Mouse (Mus musculus) brain, adult 2 months (tissue): Measurements from ENCODE around the gene Wnt2b.

ENCODE experiments used
- DNase-seq: peaks from one replicate; pipeline ENCODE4 v3.0.0; 2011; ENCODE audit warnings: low read depth, low spot score

Gene Wnt2b

DNA sequence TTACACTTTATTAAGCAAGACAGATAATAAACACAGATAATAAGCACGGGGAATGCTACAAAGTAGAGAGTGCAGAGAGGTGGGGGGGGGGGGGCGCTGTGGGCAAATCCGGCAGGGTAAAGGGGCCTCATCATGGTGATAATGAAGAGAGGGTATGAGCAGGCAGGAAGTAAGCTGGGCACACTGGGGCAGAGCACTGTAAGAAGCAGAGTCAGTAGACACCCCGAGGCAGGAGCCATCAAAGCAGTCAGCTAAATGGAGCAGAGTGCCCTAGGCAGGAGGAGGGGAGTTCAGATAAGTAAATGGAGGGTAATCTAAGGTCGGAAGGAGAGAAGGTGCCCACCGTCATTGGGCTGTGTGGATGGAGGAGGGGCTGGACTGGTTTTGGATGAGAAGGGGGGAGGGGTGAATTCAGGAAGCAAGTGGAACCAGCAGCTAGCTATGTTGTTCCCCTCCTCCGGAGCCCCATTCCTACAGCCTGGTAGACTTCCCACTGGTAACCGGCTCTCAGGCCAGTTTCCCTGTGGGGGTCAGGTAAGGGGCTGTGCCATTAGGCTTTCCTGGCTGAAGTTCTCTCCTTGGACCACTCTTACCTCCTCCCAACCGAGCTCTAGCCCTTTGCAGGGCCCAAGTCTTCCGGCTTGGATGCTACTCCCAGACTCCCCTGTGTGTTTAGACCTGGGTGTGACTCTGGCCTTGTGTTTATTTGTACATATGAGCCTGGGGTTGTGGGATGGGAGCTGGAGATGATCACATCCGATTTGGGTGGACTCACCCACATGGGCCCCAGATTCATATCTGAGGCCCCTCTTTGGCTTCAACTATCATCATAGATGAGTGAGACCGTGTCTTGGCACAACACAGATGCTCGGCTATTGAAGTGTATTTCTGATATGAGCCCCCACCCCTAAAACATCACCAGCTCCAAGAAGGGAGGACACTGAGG, 1.9 kb upstream of the Wnt2b start:
- no peak for DNase-seq

DNA sequence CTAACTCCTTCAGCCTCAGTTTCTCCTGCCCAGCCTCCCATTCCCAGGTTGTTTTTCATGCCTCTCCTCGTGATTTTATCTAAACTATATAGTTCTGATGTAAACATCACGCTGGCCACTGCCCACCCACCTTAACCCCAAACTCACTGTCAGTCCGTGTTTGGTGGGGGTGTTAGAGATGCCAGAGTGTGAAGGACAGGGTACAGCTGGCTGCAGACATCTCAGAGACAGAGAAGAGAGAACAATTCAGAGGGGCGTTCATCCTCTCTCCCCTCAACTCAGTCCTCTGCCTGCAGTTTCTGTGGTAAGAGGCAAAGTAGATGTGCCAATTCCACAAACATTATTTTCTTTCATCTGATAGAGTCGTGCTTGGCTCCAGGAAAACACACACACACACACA, 1.1 kb upstream of the Wnt2b start:
- DNase-seq = no peak

DNA sequence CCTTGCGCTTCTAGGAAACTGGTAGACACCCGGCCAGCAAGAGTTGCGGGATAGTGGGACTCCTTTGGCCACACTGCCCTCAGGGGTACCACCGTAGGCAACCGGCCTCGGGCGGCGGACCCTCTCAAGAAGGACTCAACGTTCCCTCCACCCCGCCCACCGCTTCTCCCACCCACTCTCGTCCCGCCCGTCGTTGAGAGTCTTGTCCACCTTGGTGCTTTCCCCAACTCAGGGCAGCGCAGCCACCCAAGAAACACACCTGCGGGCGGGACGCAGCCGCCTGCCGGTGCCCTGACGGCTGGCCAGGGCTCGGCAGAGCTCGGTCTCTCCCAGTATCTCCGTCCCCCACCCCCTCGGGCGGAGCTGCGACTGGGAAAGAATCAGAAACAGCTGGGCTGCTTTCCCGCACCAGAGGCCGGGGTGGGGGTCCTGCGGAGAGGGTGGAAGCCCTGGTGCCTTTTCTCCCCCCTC, 455 bp upstream of the Wnt2b start:
- no peak for DNase-seq

DNA sequence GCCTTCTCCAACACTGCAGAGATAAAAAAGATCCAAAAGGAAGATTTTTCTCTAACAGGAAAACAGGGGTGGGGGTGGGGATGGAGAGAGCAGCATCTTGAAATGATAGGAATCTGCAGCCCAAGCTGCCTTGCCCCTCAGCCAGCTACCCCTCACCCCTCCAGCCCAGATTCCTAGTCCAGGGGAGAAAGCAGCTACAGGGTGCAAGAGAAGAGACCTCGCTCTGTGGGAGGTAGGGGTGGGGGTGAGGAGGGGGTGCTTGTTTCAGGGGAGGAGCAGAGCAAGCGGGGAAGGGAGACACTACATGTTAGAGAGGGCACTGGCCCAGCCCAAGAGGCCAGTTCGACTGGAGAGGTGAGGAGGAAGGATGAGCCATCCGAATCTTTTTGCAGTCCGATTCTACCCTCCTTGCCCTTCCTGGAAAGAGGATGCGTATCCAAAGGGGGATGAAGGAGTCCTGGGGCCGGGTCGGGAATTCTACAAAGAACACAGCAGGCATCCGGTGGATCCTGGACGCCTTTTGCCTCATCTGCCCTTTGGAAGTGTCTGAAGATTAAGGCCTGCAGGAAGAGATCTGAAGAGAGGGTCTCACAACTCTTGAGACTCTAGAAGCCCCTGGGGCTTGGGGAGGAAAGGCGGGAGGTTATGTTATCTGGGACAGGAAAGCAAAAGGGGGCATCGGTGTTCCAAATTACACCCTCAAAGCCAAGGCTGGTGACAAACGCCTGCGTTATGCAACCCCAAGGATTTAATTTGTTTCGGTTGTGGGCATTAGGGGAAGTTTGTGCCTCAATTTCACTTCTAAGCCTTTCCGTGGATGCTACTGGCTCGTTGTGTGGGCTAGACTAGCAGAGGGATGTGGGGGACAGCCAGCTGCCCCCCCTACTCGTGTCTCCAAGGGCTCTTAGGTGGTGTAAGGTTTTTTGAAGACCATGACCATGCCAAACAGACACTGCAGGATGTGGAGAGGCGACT, 1.4 kb downstream of the Wnt2b start:
- DNase-seq = no peak

DNA sequence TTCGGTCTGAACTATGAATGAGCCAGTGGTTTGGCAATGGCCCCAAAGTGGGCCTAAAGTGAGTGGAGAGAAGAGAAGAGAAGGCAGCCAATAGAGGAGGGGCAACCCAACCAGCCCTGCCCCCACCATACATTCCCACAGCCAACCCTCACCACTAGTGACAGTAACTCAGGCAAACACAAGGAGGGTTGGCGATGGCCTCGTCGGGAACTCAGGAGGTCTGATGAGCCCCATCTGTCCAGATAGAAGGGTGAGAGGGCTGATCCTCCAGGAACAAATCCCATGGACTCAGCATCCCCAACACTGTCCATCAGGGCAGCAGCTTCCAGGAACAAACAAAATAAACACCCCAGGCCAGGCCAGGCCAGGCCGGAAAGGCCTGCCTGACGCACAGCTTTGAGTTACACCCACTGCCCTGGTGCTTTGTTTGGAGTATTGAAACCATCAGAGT, 5.6 kb downstream of the Wnt2b start:
- no peak for DNase-seq

DNA sequence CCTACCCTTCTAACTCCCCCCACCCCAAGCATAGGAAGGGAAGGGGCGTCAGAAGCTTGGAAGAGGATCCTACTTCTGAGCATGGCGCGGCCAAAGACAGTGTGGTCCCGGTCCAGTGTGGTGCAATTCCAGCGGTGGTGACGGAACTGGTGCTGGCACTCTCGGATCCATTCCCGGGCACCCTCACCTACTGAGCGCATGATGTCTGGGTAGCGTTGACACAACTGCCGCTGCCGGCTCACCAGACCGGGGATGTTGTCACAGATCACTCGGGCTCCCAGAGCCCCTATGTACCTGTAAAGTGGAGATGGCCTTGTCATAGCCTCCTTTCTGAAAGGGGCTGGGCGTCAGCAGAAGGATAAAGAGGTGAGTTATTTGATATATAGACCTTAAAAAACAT, 7.2 kb downstream of the Wnt2b start:
- DNase-seq = no peak

DNA sequence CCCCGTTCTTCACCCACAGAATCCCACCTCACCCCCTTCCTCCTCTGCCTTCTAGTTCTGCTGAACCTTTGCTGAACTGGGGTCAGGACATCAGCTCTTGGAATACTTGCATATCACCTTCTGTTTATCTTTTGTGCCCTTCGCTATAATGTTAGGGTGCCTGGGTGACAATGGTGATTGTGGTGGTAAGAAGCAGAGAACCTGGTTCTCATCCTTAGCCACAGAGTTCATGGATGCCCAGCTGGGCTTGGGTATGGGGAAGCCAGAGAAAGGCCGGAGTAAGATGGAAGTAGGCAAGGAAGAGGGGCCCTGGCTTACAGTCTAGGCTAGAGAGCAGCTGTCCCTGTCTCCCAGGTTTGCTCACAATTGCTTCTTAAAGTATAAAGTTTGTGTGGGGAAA, 7.6 kb downstream of the Wnt2b start:
- DNase-seq = no peak

DNA sequence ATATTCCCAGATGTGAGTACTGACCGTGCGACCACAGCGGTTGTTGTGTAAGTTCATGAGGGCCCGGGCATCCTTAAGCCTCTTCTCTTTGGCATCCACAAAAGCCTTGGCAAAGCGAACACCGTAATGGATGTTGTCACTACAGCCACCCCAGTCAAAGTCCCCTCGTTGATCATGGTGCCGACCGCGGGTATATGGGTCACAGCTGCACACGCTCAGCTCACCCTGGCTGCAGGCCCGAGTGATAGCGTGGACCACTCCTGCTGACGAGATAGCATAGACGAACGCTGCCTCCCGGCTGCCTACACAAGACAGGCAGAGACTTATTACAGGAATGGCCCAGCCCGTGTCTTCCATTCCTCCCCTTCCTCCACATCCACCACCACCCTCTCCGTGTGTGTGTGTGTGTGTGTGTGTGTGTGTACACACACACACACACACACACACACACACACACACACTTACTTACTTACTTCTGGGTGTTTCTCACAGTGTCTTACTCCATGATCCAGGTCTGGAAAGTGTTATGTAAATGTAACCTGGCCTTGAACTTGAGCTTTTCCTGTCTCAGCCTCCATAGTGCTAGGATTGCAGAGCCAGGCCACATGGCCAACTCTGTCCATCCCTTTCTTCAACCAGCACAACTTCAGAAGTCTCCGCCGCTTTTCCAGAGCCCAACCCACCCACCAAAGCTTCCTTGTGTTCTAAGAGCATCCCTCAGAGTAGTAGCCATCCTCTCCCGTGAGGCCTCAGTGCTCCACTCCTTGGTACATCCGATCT, 8.6 kb downstream of the Wnt2b start:
- no peak for DNase-seq

DNA sequence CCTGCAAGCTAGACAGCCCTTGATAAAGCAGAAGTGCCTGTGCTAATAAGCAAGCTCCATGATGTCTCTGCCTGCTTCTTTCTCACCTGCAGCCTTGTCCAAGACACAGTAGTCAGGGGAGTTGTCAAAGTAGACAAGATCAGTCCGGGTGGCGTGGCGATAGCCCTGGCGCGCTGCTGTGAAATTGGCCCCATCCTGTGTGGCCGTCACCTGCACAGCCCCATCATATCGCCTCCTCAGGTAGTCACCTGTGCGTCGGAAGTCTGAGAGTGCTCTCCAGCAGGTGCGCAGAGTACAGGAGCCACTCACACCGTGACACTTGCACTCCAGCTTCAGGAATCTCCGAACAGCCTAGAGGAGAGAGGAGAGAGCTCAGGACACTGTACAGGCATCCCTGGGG, 10.8 kb downstream of the Wnt2b start:
- no peak for DNase-seq

DNA sequence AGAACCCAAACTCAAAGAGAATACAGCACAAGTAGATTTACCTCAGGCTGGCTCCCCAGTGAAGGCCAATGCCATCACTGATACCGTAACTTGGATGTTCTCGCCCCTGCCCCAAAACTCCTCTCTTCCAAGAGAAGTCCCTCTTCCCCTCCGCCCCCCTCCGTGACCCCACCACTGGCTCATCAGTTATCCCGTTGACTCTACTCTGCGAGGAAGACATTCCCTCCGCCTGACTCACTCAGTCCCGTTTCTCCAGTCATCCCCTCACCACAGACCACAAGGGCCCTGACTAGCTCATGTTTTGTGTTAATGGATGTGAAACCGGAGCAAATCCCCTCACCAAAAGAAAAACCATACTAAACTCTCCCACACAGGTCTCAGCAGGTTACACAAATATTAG, 16.8 kb downstream of the Wnt2b start:
- no peak for DNase-seq

DNA sequence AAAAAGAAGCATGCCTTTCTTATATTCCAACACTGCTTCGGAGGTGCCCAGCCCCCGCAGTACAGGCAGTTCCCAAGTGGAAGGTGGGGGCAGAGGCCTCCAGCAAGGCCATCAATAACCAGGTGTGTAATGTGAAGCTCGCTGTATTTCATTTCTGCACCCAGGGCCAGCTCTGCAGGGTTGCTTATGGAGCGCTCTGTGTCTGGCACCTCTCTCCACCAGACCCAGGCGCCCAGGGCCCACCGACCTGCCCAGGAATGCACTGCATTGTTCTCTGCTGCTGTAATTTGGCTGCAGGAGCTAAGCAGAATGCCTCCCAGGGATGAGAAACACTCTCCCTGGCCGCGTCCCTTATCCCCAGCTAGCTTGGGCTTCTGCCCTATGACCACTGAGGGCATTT, 18.4 kb downstream of the Wnt2b start:
- DNase-seq = no peak

DNA sequence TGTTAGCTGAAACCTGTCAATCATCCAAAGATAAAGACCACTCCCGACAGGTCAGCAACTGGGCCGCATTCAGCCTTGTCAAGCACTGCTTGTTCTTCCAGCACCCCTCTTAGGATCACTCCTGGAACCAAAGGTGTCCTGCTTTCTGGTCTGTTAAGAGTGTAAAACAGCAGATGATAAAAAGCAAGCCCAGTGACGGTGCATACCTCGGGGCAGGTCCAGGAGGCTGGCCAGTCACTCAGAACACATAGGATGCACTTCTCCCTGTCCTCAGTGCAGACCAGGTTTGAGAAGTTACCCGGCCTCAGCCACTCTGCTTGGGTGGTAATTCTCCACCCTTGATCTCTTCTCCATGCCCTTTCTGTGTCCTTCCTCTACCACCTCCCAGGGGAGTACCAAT, 19.0 kb downstream of the Wnt2b start:
- no peak for DNase-seq

DNA sequence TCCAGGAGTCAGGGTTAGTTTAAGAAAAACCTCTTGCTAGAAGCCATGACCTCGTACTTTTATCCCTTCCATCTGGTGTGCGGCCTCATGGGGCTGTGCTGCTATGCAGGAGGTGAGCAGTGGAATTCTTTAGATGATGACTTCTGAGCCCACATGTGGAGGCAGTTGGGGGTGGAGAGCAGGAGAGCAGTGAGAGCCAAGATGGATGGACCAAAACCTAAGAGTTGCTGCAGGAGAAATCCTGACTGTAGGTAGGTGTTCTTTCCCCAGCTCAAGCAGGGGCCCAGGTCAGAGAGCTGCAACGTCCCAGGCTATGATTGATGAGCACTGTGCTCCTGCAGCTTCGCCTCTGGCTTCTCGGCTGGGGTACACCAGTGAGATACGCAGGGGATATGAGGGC, 21.0 kb downstream of the Wnt2b start:
- no peak for DNase-seq

DNA sequence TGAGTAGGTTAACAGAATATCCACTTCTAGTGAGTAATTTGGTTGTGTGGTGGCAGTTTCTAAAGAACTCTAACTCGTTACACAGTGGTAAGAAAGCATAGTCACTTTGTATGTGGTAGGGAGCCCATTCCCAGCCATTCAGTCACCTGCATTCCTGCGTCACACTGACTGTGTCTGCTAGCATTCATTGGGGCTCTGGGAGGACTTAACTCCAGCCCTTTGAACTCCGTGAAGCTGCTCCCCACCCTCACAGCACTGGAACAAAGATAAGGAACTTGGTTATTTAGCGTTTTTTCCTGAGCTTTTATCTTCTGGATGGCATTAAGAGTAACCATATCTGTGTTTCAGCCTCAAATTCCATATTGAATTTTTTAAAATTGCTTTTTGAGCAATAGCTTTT, 23.4 kb downstream of the Wnt2b start:
- no peak for DNase-seq

DNA sequence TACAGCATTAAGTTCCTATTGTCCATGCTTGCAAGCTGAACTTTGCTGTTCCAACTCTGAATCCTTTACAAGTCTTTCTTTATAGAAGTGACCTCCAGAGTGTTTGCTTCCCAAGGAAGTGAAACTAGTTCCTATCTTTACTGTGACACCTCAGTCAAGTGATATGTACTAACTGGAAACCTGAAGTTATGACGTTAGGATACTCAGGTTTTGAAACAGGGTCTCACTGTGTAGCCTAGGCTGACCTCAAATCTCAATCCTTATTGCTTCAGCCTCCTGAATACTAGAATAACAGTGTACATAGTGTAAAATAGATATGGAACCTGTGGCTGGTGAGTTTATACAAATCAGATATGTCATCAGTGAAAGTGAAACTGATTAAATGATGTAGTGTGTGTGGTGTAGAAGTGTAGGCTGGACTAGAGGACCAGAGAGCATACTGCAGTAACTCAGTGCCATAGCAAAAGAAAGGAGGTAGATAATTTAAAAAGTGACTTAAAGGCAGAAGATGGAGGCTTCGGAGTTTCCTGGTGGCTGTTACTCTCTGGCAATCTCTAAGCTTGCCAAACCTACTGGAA, 23.9 kb downstream of the Wnt2b start:
- no peak for DNase-seq

DNA sequence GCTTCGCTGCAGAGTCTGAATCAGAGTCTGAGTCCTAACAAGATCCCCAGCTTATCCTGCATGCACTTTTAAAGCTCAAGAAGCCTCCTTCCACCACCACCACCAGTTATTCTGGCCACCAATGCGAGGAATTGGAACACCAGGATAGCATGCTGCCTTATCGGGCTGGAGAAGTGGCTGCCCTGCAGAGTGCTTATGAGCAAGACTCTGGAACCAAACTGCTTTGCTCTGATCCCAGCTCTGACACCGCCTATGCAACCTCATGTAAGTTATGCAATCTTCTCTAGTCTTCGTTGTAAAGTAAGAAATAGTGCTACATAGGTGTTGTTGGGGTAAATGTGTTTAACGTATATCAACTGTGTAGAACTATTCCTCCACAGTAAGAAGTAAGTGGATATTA, 32.3 kb downstream of the Wnt2b start:
- DNase-seq = peak; percentile 20

DNA sequence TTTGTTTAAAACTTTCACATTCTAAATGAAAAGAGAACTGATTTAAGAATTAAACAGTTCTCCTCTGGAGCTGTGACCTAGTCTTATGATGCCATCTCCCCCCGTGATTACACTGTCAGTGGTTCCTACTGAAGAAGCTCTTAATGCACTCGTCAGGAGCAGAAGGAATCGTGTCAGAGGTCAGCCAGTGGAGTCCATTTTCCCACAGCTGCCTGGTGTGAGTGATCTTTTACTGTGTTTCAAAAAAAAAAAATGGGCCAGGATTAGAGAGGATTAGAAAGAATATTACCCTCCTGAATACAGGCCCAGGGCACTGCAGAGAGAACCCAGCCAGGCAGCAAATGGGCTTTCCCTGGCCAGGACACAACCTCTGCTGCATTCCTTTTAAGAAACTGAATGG, 46.7 kb downstream of the Wnt2b start:
- DNase-seq = no peak

DNA sequence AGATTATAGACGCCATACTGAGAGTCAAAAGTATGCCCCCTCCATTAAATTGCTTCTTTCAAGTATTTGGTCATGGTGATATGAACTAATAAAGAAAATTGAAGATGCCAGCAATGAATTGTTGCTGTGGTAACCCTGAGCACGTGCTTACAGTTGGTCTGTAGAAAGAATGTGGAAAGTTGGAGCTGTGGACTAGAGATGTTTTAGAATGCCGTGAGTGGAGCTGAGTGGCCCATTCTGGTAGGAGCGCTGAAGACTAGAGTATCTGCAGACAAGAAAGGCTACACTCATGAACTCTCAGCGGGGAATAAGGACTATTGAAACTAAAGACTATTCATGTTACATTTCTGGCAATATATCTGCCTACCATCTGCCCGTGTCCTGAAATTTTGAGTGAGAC, 52.5 kb downstream of the Wnt2b start:
- no peak for DNase-seq

DNA sequence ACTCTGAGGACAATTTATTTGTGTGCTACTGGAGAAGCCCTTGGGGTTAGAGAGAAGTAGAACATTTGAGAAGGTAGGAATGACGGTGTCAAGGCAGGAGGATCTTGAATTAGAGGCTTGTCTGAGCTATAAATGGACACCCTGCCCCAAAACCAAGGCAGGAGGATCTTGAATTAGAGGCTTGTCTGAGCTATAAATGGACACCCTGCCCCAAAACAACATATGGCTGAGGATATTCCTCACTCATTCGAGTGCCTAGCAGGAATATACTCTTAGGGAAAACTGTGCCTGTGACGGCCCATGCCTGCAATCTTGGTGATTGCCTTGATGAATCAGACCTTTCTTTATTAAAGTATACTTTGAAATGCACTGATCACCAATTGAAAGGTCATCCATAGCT, 55.7 kb downstream of the Wnt2b start:
- DNase-seq = peak; percentile 82

DNA sequence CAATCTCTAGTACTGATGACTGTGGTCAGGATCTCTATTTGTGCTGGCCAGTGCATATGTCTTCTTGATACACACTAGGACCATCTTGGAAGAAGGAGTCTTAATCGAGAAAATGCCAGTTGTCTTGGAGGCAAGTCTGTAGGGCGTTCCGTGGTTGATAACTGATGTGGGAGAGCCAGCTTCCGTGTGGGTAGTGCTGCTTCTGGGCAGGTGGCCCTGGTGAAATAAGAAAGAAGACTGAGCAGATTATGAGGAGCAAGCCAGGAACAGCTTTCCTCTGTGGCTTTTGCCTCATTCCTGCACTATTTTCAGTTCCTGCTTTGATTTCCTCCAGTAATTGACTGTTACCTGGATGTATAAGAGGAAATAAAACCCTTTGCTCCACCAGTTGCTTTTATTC, 56.3 kb downstream of the Wnt2b start:
- DNase-seq = peak; percentile 79

DNA sequence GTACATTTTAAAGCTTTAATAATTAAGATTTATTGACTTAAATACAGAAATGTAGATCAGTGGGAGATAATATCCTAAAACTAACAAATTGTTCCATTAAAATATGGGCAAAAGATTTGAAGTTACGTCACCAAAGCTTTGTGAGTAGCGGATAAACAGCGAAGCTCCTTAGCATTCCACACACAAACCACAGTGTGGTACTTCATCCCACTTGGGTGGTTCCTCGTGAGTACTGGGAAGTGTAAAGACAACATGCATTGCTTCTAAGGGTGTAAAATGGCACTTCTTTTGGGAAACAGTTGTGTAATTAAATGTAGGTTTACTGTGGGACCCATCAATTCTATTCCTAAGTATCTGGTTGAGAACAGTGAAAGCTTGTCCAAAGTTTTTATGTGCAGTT, 60.6 kb downstream of the Wnt2b start:
- no peak for DNase-seq
